Mouse (Mus musculus) left cerebral cortex, postnatal 14 days (tissue): ENCODE data around the gene Asrgl1. TPM values are rescaled to one million over a fixed set of nuclear protein-coding genes. Genes with fewer than 3 reads are reported as not detected.
A peak's percentile ranks its signal among the peaks of the same experiment; 100 is the strongest.
"Not testable (repeated sequence)": the region's sequence is repeated elsewhere in the genome, so short reads cannot be mapped to it uniquely, and the experiment has no call there.

ENCODE experiments used
- DNase-seq, 2 experiments: peaks; one replicate each; pipeline ENCODE4 v3.0.0; 2021 to 2022; ENCODE audit warnings: low spot score in 2 of 2, mixed read lengths in 1 of 2
- intact Hi-C: fragments of 180-260 bp; cut with DNase I; formaldehyde crosslinking; loops from one replicate; pipeline ENCODE4 v1.15.1; 2025
- total RNA-seq, 2 experiments: library from RNA; stranded (reverse); gene quantifications; 2 replicates each; pipeline ENCODE4 v1.2.3; 2021

The Asrgl1 gene
- total RNA-seq, 2 experiments from 2014 or later: 101 to 139 TPM

- no peak for DNase-seq
- intact Hi-C loops: no loop called here
Measured at GRCm38 (mm10) chr19:9106751-9107378, 28.6 kb downstream of the Asrgl1 start.

DNA sequence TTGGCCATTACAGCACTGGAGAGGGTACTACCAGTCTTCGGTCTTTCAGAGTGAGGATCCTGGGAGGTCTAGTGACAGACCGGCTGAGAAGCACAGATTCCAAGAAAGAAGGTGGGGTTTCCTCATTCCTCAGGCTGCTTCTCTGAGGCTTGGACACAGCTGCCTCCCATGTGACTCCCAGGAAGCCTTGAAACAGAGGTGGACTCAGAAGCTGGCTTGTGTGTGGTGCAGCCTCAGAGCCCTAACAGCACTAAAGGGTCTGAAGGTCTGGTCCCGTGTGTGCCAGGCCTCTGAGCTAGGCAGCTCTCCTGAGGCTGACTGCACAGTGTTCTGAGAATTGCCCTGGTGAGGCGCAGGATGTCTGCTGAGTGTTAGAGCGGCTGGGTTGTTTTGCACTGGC lies 29.3 kb downstream of the Asrgl1 start:
- no peak for DNase-seq
- intact Hi-C loops: no loop called here

GRCm38 (mm10) chr19:9105101-9105685 lies 30.2 kb downstream of the Asrgl1 start:
- intact Hi-C loops: no loop called here
- no peak for DNase-seq

GRCm38 (mm10) chr19:9103986-9104385 lies 31.4 kb downstream of the Asrgl1 start:
- intact Hi-C loops: no loop called here

DNA sequence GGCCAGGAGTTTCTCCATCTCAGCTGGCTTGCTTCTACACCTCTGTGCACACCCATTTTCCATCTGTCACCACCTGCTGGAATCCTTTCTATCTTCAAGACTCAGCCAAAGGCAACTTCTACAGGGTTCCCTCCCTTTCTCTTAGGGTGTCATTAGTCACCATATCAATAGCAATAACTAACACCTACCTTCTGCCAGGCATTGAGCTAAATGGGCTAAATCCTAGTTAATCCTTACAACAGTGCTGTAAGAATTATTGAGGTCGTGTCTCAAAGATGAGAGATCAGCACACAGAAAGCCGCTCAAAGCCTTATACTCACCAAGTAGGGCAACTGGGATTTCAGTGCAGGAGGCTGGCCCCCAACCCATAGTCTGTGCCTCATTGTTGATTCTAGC lies 34.4 kb downstream of the Asrgl1 start:
- intact Hi-C loops: no loop called here
- no peak for DNase-seq

More at GRCm38 (mm10) chr19:9103986-9104385, 31.4 kb downstream of the Asrgl1 start:
- no peak for DNase-seq

DNA sequence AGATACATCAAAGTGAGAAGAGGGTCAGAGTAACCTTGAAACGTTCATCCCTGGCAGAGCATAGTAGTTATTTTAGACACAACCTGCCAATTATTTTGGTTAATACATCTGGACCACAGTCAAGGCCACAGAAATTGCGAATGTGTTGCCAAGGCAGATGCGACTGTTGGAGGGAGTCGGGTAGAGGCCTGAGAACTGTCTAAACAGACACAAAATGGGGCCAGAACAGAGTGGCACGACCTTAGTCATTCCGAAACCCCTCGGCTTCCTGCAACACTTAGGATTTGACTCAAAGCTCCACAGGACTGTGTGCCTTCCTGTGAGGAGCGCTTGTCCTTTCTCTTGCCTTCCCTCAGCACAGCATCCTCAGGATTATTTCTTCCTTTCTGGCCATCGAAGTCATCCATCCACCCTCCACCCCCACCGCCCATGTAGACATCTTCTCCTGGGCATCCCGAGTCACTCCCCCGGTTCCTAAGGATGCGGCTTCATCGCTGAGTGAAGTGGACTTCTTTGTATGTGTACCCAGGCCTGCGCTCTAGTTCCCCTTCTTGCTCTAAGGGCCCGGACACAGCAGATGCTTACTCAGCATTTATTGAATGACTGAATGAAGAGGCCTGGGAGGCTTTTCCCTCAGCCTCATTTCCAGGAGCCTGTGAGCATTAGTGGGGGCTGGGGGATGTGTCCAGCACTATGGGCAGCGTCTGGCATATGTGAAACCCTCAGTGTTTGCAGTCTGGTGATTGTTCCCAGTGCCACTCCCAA lies 35.0 kb downstream of the Asrgl1 start:
- intact Hi-C loops: no loop called here
- DNase-seq: no peak

DNA sequence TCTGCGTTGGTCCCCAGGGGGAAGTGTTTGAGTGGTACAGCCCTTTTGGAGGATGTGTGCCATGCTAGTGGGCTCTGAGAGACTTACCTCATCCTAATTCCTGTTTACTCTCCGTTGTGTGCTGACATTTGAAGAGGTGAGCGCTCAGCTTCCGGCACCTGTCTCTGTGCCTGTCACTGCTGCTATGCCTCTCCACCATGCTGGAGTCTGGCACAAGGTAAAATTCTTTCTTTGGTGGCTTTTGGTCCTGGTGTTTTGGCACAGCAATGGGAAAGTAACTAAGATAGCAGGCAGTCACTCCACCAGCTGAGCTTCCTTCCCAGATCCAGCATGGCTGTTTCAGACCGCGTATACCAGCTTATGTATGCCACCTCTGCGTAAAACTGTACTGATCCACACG lies 35.7 kb downstream of the Asrgl1 start:
- DNase-seq: no peak
- intact Hi-C loops: no loop called here

DNA sequence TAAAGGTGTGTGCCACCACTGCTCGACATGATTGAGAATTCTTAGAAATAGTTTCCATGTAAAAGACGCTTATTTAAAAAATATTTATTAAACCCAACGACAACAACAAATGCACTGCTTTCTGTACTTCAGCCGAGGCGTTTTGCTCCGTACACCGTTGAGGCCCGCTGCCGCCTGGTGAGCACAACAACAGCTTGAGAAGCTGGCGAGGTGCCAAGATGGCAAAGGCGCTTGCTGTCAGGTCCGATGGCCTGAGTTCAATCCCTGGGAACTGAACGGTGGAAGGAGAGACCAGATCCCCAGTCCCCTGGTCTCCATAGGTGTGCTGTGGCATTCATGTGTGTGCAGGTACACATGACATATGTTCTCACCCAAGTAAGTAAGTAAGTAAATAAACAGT lies 38.0 kb downstream of the Asrgl1 start:
- DNase-seq: no peak
- intact Hi-C loops: no loop called here

GRCm38 (mm10) chr19:9095111-9095510 lies 40.3 kb downstream of the Asrgl1 start:
- no peak for DNase-seq
- intact Hi-C loops: no loop called here

GRCm38 (mm10) chr19:9090709-9091108 lies 44.7 kb downstream of the Asrgl1 start:
- intact Hi-C loops: no loop called here
- no peak for DNase-seq

DNA sequence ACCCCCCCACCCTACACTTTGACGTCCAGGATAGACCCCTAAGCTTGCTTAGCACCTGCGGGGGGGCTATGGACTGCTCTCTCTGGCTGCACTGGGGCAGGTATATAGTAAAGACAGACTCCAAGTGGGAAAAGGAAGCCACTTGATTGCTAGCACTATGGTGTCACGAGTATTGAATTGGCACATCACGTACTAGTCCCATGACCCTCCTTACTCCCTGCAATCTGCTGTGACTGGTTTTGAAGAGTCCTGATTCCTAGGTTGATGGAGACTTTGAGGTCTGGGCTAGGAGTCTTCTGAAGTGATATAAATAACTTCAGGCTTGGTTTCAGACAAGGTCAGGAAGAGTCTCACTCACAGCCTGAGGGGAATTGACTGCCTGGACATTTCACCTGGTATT lies 45.2 kb downstream of the Asrgl1 start:
- intact Hi-C loops: no loop called here
- DNase-seq: no peak

DNA sequence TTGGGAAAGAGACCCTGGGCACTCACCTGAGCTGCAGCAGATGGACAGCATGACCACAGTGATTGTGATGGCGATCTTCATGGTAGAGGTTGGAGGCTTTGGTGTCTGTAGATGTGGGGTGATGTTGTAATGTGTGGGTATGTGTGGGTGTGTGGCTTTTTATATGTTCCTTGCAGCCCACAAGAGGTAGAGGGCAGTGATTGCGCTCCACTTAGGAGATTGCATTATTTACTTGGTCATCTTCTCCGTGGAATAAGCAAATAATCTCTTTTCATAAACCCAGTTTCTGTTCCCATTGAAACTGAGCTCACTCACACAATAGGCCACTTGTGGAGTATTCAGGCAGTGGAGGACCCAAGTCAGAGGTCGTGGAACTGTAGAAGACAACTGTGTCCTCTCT lies 47.6 kb downstream of the Asrgl1 start, which contains the start of gene Scgb1a1:
TSS of gene Scgb1a1 (minus strand) at position 138 of the 400 bp plus-strand sequence.
- intact Hi-C loops: no loop called here
- DNase-seq: no peak

DNA sequence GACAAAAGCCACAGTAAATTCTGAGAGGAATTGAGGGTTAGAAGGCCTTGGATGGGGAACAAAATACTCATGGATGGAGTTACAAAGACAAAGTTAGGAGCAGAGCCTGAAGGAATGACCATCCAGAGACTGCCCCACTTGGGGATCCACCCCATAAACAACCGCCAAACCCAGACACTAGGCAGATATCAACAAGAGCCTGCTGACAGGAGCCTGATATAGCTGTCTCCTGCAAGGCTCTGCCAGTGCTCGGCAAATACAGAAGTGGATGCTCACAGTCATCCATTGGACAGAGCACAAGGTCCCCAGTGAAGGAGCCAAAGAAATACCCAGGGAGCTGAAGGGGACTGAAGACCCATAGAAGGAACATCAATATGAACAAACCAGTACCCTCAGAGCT lies 51.5 kb downstream of the Asrgl1 start:
- not testable (repeated sequence) for DNase-seq
- intact Hi-C loops: loop anchor here (2.0 to 5.0 kb wide), 3 partner anchors 91 to 242 kb away; no protein-coding TSS in a partner anchor

DNA sequence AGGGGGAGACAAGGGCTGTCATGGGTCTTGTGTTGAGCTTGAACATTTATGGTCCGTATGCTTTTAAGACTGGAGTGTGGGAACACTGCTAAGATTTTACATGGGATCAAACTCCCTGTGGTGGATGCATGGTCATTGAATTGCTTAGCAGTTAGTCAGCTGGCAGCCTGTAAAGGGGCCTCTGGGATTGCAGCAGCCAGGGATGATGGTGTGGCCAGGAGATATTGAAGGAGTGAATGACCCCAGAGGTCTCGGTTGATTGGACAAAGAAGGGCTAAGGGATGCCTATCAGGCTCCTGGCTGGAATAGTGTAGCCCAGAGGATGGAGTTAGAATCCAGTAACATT lies 52.5 kb downstream of the Asrgl1 start:
- intact Hi-C loops: loop anchor here (2.0 to 5.0 kb wide), 3 partner anchors 90 to 241 kb away; no protein-coding TSS in a partner anchor
- no peak for DNase-seq

GRCm38 (mm10) chr19:9082191-9083009 lies 53.0 kb downstream of the Asrgl1 start:
- intact Hi-C loops: loop anchor here (2.0 to 5.0 kb wide), 3 partner anchors 90 to 240 kb away; no protein-coding TSS in a partner anchor
- DNase-seq: peak; percentile 72 to 81

DNA sequence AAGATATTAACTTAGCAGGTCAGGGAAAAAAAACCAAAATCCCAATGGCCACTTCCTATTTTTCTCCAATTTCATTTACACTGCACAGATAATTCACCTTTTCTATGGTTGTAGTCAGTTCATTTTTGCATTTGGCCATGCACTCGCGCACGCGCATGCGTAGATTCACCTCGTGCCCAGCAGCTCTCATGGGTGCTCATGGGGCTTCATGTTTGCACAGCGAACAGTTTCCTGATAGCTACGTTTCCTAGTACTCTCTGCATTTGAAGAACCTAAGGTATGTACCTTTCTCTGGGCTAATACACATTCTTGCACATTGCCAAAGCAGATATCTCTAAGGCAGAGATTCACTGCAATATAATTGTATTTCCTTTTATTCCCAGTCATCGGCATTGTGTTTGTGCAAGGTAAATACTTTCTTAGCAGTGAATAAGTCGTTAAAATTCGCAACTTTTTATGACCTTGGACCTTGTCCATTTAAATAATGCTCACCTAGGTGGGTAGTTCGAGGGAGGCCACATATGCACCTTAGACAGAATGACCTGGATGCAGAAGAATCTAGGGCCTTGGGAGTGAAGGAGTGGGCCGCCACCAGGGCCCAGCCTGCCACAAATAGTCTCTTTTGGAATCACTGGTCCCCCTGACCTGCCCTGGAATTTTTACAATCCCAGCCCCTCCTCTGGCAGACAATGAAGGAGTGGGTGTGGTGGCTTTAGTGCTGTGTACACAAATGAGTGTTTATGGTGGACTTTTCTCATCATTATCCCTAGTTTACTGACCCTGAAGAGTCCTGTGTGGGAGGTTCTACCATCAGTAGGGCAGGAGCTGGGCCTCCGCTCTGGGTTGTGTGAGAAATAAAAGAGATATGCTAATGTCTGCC lies 53.9 kb downstream of the Asrgl1 start:
- intact Hi-C loops: loop anchor here (2.0 to 5.0 kb wide), 3 partner anchors 89 to 239 kb away; no protein-coding TSS in a partner anchor

DNA sequence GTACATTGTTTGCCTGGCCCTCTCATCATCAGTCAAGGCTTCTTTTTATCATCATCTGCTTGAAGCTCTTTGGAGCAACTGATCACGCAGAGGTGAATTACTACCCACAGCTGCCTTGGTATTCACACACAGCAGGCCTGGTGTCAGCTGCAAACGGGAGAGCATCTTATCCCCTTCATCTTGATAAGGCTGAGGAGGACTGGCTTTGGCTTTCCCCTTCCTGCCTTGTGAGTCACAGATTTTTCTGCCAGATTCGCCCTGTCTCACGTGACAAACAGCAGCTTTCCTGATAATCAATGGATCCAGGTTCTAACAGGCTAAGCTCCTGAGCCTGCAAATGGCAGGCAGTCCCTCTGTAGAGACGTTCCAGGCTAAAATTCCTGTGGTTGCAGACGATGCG lies 55.5 kb downstream of the Asrgl1 start:
- intact Hi-C loops: loop anchor here (5.0 kb wide), 1 partner anchor 238 kb away; no protein-coding TSS in a partner anchor

More for the DNA sequence above, 53.9 kb downstream of the Asrgl1 start:
- no peak for DNase-seq

DNA sequence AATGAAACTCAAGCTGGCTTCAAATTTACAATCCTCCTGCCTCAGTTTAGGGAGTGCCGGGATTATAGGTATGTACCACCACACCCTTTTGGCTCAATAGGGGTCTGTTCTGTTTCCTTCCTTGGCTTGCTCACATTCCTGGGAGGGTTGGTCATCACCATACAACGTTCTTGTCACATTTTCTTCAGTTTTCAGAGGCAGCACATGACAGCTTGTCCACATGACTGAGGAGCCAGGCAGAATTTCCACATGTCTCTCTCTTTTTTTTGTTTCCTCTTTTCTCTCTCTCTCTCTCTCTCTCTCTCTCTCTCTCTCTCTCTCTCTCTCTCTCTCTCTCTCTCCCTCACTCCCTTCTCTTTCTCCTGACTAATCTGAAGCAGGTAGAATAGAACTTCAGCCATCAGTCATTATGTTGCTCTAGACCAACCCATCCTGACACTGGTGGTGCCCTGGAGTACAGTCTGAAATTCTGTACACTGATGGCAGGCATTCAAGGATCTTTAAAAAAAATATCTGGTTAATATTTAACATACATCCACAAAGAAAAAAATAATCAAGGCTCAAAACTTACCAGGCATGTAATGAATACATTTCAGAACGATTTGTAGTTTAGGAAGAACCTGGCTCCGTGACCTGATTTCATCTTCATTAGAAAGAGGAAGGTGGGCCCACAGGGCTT lies 58.3 kb downstream of the Asrgl1 start:
- intact Hi-C loops: no loop called here
- DNase-seq: no peak

More for the DNA sequence above, 55.5 kb downstream of the Asrgl1 start:
- no peak for DNase-seq
